Mouse (Mus musculus) left cerebral cortex, adult 18-20 months (tissue): ENCODE measurements around the gene Pak6. TPM values are rescaled to one million over a fixed set of nuclear protein-coding genes. Genes with fewer than 3 reads are reported as not detected.

Experiments
- DNase-seq, 2 experiments: peaks; one replicate each; pipeline ENCODE4 v3.0.0; 2021 to 2022; ENCODE audit warnings: low spot score in 2 of 2, mixed read lengths in 1 of 2
- total RNA-seq, 2 experiments: library from RNA; stranded (reverse); gene quantifications; 2 replicates each; pipeline ENCODE4 v1.2.3; 2021

The Pak6 gene
- total RNA-seq, 2 experiments from 2014 or later, result 79.7 to 86.4 TPM

DNA sequence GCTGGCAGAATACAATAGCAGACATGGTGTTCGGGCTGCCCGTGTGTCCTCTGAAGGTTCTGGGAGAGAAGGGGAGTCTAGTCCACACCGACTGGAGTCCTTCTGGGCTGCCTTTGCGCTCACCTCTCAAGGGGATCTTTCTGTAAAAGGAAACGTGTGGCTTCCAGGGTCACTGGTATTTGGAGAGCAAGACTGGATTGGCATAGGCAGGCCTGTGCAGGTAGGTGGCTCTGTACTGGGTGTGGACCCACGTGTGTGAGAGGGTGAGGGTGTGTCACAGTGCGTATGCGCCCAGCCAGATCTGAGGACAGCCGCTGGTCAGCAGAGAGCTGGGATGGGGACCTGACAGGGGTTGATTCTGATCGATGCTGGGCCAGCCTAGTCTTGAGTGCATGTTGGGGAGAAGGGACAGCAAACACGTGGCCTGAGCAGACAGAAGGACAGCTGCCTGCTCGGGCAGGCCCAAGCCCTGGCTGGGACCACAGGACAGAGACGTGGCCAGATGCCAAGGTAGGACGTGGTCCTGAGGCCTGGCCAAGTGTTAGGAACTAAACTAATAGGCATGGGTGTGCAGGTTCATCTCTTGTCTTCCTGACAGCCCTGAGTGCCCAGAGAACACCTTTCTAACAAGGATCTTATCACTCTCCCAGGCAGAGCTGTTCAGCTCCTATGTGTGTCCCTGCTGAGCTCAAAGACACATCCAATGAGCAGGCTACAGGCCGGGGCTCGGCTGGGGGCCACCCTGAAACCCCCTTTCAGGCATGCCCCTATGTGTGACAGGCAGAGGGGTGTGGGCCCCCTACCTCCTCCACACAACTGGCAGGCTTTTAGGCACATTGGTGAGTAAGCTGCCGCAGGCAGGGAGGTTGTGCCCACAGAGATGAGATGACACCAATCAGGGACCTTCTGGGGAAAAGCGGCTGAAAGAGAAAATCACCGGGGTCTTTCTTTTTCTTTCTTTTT is 982 bp downstream of the Pak6 start:
- peak; percentile 27 to 30 for DNase-seq

DNA sequence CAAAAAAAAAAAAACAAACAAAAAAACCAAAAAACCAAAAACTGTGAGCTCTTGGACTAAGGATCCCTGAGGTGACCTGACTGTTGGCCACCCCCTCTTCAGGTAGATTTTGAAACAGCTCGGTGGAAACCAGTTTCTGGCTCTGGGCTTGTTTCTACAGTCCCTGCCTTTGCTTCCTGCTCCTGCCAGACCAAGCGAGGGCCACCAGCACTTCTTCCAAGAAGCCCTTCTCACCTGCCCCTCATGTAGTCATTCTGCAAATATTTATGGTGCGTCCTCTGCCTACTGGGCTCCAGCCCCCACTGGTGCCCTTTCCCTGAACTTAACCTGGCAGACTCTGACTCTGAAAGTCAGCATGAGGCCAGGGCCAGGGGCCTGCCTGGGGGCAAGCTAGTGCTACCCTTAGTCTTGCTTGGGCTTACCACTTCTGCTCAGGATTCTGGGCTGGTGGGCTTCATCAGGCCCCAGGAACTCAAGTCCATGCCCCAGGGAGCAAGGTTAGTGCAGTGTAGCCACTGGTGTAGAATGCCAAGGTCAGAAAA is 1.9 kb downstream of the Pak6 start:
- DNase-seq, result no peak

DNA sequence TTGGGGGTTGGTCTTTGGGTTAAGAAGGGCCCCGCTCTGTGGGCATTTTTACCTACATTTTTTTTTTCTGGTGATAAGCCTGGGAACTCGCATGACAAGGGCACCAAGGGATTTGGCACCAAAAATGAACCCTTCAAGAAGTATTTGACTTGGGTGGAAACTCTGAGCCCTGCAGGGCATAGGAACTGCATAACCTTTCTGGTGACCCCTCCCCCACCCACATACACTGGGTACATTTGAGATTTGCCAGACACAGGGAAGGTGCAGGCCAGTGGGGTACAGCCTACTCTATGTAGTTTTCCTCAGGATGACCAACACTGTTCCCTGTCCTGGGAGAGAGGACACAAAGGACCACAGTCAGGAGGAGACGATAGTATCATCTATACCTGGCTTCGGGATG is 2.5 kb downstream of the Pak6 start:
- DNase-seq, result no peak

DNA sequence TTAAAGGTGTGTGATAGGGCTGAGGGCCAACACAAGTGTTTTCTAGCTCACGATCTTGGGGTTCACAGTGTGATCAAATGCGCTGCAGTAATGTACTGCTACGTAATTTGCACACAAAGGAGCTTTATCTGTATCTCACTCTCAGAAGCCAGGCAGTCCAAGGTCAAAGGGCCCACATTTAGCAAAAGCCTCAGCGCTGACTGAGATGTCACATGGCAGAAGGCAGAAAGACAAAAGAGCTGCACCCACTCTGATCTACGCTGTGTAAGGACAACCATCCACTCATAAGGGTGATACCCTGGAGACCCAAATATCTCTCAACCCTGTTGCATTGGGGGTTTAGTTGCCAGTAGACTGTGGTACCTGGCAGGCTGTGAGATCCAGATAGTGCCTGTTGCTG is 4.1 kb downstream of the Pak6 start:
- no peak for DNase-seq

DNA sequence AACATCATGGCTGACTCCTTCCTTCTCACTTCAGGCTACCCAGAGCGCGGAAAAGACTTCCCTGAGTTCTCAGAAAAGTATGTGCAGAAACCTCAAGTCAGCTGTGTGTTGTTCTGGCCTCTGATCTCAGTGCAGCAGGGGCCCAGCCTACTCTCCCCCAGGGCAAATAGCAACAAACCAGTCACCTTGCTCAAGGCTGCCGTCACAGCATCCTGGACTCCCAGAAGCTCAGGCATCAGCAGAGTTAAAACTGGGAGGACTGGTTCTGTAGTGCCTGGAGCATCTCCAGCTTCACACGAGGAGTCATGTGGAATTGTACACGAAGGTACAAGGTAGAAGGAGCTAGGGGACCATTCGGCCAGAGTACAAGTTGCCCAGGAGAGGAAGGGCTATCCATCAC is 6.1 kb downstream of the Pak6 start:
- DNase-seq, result no peak

DNA sequence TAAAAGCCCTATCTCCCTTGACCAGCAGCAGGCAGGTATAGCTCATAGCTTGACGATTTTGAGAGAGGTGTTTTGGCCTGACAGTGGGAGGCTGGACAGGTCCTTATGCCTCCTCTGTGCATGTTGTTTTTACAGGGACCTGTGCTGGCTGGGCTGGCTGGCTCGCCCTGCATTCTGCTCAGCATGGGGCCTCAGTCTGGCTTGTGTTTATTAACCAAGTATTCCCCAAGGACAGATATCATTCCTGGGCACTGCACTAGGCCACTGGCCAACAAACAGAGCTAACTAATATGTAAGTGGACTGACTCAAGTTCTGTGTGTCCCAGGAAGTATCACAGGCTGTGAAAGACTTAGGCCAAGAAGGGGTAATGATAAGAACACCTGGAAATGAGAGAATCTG is 6.7 kb downstream of the Pak6 start:
- DNase-seq, result no peak

DNA sequence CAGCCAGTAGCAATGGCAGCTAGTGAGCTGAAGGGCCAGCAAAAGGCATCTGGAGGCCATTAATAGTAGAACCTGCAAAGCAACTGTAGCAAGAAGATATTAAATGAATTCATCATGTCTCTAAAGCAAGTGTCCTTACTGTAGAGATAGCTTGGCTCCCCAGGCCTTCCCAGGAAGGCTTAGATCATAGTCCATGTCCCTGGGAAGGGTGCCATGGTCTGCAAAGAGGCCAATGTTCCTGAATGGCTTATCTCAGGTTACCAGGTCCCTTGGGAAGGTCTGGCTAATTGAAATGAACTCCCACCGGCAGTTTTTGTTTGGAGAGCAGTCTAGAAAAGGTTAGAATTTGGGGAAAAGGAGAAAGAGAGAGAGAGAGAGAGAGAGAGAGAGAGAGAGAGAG is 8.6 kb downstream of the Pak6 start:
- no peak for DNase-seq

DNA sequence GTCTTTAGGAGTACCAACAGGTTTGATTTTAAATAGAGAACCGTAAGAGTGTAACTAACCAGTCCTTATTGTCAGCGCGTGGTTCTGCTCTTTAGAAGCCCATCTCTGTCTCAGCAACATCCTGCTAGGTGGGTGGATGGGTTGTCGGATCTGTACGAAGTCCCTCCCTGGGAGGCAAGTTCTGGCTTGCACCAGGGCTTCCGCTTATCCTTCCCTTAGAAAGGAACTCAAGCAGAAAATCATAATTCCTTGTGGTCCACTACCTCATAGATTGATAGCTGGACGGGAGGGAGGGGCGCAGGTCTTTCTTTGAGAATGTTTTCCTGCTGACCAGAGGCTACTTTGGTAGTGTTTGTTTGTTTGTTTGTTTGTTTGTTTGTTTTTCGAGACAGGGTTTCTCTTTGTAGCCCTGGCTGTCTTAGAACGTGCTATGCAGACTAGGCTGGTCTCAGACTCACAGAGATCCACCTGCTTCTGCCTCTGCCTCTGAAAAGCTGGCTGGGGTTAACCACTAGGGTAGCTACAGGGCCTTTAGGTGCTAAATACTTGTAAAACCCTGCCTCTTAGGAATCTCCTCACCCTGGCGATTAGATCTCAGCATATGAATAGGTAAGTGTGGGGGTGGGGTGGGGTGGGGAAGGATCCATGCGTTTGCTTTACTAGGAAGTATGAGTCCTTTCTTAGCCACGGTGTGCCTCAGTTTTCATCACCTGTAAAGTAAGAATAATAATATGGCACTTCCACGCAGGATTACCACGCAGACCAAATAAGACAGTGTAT is 10.8 kb downstream of the Pak6 start:
- DNase-seq, result no peak

DNA sequence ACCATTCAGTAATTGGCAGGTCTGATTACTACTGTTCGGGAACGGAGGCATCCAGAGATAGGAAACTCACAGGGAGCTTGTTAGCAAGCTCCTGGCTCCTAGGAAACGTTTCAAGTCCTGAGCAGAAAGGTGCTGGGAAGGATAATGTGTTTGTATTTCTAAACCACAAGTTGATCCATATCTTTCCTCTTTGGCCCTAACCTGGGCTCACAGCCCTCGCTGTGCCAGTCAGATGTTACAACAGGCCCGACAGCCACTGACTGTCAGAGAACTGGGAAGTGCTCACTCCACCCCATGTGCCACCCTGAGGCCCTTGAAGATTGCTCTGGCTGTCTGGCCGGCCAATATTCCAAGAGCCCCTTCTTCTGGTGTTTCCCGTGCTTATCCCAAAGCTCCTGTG is 11.4 kb downstream of the Pak6 start:
- no peak for DNase-seq

DNA sequence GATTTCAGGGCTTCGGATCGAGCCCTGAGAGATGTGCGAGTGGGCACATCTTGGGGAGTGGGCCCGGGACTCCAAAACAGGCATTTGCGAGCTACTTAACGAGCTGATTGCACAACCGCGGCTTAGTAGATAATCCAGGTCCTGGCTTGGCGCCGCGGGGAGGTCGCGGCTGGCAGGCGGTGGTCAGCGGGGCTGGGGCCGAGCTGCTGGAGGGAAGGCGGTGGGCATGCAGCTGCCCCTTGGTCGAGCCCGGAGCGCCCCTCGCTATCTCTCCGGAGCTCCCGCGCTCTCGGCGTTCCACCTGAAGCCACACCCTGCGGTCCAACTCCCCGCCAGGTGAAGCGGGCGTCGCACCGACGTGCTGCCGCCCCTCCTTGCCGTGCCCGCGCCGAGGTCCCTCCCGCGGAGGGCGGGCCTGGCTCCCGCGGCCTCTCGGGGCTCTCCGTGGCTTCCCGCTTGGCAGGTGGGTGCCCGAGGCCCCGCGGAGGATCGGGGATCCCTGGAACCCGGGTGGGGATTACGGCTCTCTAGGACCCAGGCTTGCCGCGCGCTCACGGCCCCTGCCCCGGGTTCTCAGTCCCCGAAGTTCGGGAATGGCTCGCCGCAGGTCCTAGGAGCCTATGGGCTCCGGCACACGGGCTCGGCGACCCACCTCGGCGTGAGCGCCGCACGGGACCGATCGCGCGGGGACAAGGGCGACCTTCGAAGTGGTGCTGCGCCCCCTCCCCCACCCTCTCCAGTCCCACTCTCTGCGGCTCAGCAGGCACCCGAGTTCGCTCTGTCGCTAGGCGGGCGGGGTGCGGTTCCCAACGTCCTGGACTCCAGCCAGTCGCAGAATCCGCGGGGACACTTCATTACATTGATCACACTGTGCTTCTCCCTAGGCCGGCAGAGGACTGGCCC is 14.0 kb downstream of the Pak6 start:
- DNase-seq, result peak; percentile 37 to 51

DNA sequence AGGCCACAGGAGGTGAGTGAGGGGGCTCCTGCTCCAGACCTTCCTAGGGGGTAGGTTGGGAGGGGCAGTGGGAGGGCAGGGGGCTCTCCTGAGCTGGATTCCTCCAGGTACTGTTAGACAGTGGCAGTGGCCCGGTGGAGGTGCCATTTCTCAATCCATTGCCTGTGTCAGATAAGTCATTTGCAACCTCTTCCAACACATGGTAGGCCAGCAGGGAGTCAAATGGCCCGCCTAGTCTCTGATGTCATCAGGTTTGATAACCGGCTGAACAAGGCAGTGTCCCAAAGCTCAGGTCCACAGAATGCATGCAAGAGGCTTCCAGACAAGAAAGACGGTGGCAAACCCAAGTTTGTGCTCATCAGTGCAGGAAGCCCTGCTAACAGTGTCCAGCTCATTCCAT is 14.7 kb downstream of the Pak6 start:
- DNase-seq, result no peak

DNA sequence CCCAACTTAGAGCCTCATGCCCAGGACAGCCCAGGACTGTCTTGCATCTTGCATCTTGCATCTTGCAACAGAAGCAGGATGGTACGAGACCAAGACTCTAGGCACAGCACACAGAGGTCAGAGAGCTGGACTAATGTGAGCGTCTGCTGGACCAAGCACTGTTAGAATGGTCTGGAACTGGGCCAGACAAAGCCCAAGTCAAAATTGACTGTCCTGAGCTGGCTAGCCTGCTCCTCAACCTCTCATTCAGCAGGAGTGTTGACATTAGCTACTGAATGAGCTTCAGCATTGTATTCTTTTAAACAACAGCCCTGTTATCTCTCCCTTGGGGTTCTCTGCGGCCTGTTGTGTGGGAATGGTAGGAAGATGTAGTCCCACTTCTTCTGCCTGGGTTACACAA is 16.5 kb downstream of the Pak6 start:
- no peak for DNase-seq

DNA sequence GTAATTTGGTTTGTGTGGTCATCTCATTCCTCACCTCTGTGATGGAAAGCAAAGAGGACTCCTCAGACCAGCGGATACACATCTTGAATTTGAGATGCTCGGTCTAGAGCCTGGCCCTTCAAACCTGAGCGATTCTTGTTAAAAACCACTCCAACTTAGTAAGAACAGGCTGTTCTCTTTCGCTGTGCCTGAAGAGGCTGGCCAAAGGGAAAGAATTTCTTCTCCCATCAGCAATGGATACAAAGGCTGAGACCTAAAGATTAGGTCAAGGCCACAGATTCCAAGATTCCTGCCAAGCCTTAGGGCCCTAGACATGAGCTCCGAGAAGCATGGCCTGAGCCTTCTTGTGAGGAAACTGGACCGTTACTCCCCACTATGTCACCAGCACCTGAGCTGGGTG is 17.8 kb downstream of the Pak6 start:
- no peak for DNase-seq

DNA sequence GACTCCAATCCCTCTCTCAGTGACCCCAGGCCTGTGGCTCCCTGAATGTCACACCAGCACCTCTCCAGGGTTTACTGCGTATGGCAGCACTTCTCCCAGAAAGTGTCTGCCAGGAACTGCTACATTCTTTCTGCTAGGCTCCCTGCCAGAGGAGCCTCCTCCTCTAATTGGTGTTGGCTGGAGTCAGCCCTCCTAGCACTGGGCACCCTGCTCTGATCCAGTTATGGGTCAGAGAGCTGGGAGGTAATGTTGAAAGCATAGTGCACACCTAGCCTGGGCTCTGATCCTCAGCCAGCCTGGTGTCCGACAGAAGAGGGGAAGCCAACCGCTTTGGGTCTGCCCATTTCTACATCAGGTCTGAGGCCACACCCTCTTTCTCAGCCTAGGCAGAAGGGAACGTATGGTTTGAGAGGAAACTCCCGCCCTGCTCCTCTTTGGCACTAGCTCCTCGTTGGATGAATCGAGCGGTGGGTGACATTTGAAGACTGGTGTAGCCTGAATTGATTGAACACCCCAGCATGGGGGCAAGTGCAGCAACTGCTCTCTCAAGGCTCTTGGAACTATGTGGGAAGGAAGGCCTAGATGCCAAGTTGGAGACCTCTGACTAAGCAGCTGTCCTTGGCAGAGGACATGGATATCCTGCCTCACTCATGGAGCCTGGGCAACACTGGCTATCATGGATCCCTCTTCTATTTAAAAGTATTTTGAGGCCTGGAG is 19.6 kb downstream of the Pak6 start:
- no peak for DNase-seq

DNA sequence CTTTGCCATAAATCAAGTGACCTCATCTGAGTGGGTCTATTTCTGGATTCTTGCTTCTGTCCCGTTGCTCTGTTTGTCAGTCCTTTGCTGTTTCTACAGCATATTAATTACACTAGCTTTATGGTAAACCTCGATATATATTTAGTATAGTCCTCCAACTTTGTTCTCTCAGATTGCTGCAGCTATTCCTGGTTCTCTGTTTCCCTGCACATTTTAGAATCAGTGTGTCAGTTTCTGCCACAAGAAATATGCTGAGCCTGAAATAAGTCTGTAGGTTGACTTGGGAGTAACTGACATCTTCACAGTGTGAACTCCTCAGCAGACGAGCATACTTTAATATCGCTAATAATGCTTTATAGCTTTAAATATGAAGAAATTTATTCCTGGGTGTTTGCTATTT is 22.0 kb downstream of the Pak6 start:
- no peak for DNase-seq

DNA sequence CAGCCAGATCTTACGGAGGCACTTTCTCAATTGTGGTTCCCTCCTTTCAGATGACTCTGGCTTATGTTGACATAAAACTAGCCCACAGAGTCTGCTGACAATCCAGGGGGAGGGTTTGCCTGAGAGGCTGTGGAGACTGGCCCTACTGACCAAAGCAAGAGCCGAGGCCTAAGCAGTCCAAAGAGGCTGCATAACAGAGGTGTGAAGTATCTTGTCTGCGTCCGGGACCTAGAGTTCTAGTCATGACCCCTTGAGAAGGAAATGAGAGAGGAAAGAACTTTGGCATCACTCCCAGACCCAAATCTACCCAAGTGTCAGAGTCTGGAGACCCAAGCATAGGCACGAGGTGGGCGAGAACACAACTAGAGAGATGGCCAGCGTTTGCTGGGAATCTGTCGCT is 23.6 kb downstream of the Pak6 start:
- no peak for DNase-seq

DNA sequence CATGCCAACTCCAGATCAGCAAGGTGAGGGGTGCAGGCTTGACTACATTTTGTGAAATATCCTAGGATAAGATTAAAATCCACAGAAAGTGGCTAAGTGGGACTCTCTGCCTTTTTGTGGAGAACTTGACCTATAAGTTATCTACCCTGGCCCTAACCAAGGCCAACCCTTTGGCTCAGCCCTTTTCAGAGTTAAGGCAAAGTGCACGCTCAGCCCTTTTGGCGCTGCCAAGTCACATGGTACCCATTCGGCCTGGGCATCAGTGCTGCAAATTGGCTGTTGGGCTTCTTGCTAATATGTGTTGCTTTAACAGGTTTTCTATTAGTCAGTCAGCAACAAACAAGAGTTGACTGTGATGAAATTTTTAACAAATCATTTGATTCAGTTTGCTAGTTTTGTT is 24.7 kb downstream of the Pak6 start:
- DNase-seq, result no peak

DNA sequence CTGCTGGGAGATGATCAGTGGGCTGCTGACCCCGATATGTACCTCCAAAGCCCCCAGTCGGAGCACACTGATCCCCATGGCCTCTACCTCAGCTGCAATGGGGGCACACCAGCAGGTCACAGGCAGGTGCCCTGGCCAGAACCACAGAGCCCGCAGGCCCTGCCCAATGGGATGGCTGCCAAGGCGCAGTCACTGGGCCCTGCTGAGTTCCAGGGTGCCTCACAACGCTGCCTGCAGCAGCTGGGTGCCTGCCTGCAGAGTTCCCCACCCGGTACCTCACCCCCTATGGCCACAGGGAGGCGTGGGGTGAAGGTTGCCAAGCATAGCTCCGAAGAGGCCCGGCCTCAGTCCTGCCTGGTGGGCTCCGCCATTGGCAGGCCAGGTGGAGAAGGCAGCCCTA is 26.8 kb downstream of the Pak6 start:
- no peak for DNase-seq

DNA sequence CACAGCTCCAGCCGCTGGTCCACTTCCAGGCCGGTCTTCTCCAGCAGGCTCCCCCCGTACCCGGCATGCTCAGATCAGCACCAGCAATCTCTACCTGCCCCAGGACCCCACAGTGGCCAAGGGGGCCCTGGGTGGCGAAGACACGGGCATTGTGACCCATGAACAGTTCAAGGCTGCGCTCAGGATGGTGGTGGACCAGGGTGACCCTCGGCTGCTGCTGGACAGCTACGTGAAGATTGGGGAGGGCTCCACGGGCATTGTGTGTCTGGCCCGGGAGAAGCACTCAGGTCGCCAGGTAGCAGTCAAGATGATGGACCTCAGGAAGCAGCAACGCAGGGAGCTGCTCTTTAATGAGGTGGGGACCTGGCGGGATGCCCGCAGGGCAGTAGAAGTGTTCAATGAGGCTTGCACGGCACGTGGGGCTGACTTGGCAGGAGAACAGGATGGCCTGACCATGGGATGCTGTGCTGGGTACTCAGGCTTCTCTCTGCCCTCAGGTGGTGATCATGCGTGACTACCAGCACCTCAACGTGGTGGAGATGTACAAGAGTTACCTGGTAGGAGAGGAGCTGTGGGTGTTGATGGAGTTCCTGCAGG is 30.4 kb downstream of the Pak6 start:
- DNase-seq, result no peak

DNA sequence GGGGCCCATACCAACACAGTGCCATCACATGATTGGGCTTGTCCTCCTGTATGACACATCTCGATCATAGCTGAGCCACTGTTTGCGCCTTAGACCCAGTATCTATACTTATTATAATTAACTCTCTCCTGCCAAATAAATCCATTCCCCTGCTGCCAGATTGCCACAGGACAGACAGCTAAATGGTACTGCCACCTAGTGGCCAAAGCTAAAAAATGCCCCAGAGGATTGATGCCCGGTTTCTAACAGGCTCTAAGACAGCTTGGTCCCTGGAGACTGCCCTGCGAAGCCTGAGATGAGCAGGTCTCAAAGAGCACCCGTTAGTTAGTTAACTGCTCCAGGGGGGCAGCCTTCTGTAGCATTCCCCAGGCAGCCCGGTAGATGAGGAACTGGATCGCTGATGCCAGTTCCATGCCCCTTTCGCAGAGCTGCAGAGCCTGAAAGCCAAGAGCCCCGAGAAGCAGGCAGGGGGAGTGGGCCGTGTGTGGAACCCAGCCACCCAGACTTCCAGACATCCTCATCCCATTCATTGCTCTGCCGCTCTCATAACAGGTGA is 32.7 kb downstream of the Pak6 start:
- DNase-seq, result peak in 1 of 2 experiments; percentile 44
